Mouse (Mus musculus) heart, embryonic 16.5 days (tissue): ENCODE data around the gene G430095P16Rik. TPM values are rescaled to one million over a fixed set of nuclear protein-coding genes. Genes with fewer than 3 reads are reported as not detected.

Experiments used
- ATAC-seq: fragments of 200-750 bp; cut with Nextera tagmentation; replicated peaks from 2 replicates; pipeline ENCODE4 v1.8.0; 2017; ENCODE audit warnings: moderate number of reproducible peaks; ENCODE audit not compliant: insufficient read depth, low FRiP score; ENCODE audit errors: extremely low read depth
- H3K27ac ChIP-seq: fragments of 300-500 bp; sonication (generic); 2 replicates; pipeline ENCODE4 v1.5.1; 2014; ENCODE audit warnings: mild to moderate bottlenecking, low read length, control low read depth, moderate library complexity
- H3K27me3 ChIP-seq: fragments of 300-500 bp; sonication (generic); 2 replicates; pipeline ENCODE4 v1.6.1; 2014; ENCODE audit warnings: low read length, mixed read lengths; ENCODE audit not compliant: control insufficient read depth, insufficient read depth
- H3K36me3 ChIP-seq: fragments of 300-500 bp; sonication (generic); 2 replicates; pipeline ENCODE4 v1.6.1; 2014; ENCODE audit not compliant: control insufficient read depth, insufficient read depth
- H3K4me1 ChIP-seq: fragments of 300-500 bp; sonication (generic); 2 replicates; pipeline ENCODE4 v1.6.1; 2014; ENCODE audit warnings: low read length, mixed read lengths; ENCODE audit not compliant: control insufficient read depth, insufficient read depth
- H3K4me2 ChIP-seq: fragments of 300-500 bp; sonication (generic); 2 replicates; pipeline ENCODE4 v1.6.1; 2014; ENCODE audit warnings: low read depth, mild to moderate bottlenecking, control low read depth, low read length
- H3K4me3 ChIP-seq: fragments of 300-500 bp; sonication (generic); 2 replicates; pipeline ENCODE4 v1.5.1; 2014; ENCODE audit warnings: mild to moderate bottlenecking, control low read depth, low read length
- H3K9ac ChIP-seq: fragments of 300-500 bp; sonication (generic); 2 replicates; pipeline ENCODE4 v1.6.1; 2014; ENCODE audit warnings: low read length, control low read depth
- H3K9me3 ChIP-seq: fragments of 300-500 bp; sonication (generic); replicated peaks from 2 replicates; pipeline ENCODE4 v1.6.1; 2016; ENCODE audit warnings: low read length; ENCODE audit not compliant: control insufficient read depth
- WGBS: fragments of 180-500 bp; shearing (Covaris S2); extraction: QIAGEN DNeasy Blood & Tissue Kit; methylation state at CpG from one replicate; pipeline ENCODE4 v1.1.7; 2014; 5-methylcytosine and 5-hydroxymethylcytosine counted together
- polyA plus RNA-seq: library from polyadenylated mRNA; unstranded; fragments of >200 nt; fragmentation: Nextera tagmentation; extraction: Ambion mirVana; gene quantifications from 2 replicates; pipeline ENCODE4 v1.2.1, GENCODE M21; 2015

G430095P16Rik gene
- polyA plus RNA-seq, 1 experiment from 2014 or later, result 3.1 TPM

GRCm38 (mm10) chr8:84758308-84758707, 35.5 kb downstream of the G430095P16Rik start:
- no peak overlapping the region for H3K4me2 ChIP-seq
- no peaks in the 10 kb centered on the region for H3K4me1 ChIP-seq
- no peak overlapping the region for H3K27ac ChIP-seq
- no peak overlapping the region for H3K9ac ChIP-seq
- no peaks in the 10 kb centered on the region; the same call in 1 of the 2 replicates for H3K27me3 ChIP-seq
- H3K4me3 ChIP-seq, result no peak overlapping the region
- no peaks in the 10 kb centered on the region for H3K9me3 ChIP-seq
- WGBS, result 92% methylated on average over 3 of the region's 3 CpGs
- ATAC-seq, result no peak
- H3K36me3 ChIP-seq, result 0 out of 2 replicates have a peak, but pooled peaks cover 2% of the 10 kb centered on the region

- Histone ChIP-seq H3K27ac (no peak overlapping the region), H3K4me1 (no peaks in the 10 kb centered on the region), H3K9ac (no peak overlapping the region), H3K9me3 (no peaks in the 10 kb centered on the region), H3K4me3 (no peak overlapping the region), H3K36me3 (0 out of 2 replicates have a peak, but pooled peaks cover 2% of the 10 kb centered on the region), H3K27me3 (no peaks in the 10 kb centered on the region), H3K4me2 (no peak overlapping the region)
- 67% methylated on average over 7 of the region's 7 CpGs for WGBS
- ATAC-seq, result no peak
Observed at GRCm38 (mm10) chr8:84759126-84759525, 36.3 kb downstream of the G430095P16Rik start.

GRCm38 (mm10) chr8:84759718-84760117, 36.9 kb downstream of the G430095P16Rik start:
- Histone ChIP-seq H3K4me2 (no peak overlapping the region), H3K27ac (no peak overlapping the region), H3K36me3 (0 out of 2 replicates have a peak, but pooled peaks cover 2% of the 10 kb centered on the region), H3K4me1 (no peaks in the 10 kb centered on the region), H3K27me3 (no peaks in the 10 kb centered on the region), H3K9ac (no peak overlapping the region), H3K4me3 (no peak overlapping the region), H3K9me3 (no peaks in the 10 kb centered on the region)
- no peak for ATAC-seq
- WGBS, result 87% methylated on average over 10 of the region's 10 CpGs

- 65% methylated on average over 7 of the region's 7 CpGs for WGBS
- no peak for ATAC-seq
- Histone ChIP-seq H3K4me3 (no peak overlapping the region), H3K27me3 (no peaks in the 10 kb centered on the region), H3K9me3 (no peaks in the 10 kb centered on the region), H3K27ac (no peak overlapping the region), H3K4me1 (no peaks in the 10 kb centered on the region), H3K36me3 (0 out of 2 replicates have a peak, but pooled peaks cover under 1% of the 10 kb centered on the region), H3K9ac (no peak overlapping the region), H3K4me2 (no peak overlapping the region)
Observed at GRCm38 (mm10) chr8:84760405-84760805, 37.6 kb downstream of the G430095P16Rik start.

- no peak overlapping the region for H3K27ac ChIP-seq
- H3K36me3 ChIP-seq, result no peaks in the 10 kb centered on the region
- no peak for ATAC-seq
- no peak overlapping the region for H3K4me3 ChIP-seq
- no peaks in the 10 kb centered on the region for H3K4me1 ChIP-seq
- no peaks in the 10 kb centered on the region for H3K27me3 ChIP-seq
- no peak overlapping the region for H3K9ac ChIP-seq
- 50% methylated on average over 2 of the region's 2 CpGs for WGBS
- no peaks in the 10 kb centered on the region for H3K9me3 ChIP-seq
- H3K4me2 ChIP-seq, result no peak overlapping the region
Observed at GRCm38 (mm10) chr8:84760901-84761300, 38.1 kb downstream of the G430095P16Rik start.

GRCm38 (mm10) chr8:84764100-84764499, 41.3 kb downstream of the G430095P16Rik start:
- WGBS, result 67% methylated on average over 4 of the region's 4 CpGs
- Histone ChIP-seq H3K9ac (no peak overlapping the region), H3K27ac (no peak overlapping the region), H3K27me3 (no peaks in the 10 kb centered on the region), H3K4me1 (no peaks in the 10 kb centered on the region), H3K4me2 (no peak overlapping the region), H3K4me3 (no peak overlapping the region), H3K36me3 (peaks cover 3% of the 10 kb centered on the region), H3K9me3 (no peaks in the 10 kb centered on the region)
- ATAC-seq, result no peak

- Histone ChIP-seq H3K27ac (no peak overlapping the region), H3K36me3 (peaks cover 3% of the 10 kb centered on the region), H3K9ac (no peak overlapping the region), H3K4me1 (no peaks in the 10 kb centered on the region), H3K4me2 (no peak overlapping the region), H3K4me3 (no peak overlapping the region), H3K9me3 (no peaks in the 10 kb centered on the region), H3K27me3 (no peaks in the 10 kb centered on the region)
- no peak for ATAC-seq
- WGBS, result 76% methylated on average over 17 of the region's 17 CpGs
Observed at GRCm38 (mm10) chr8:84764870-84765495, 42.2 kb downstream of the G430095P16Rik start.

GRCm38 (mm10) chr8:84765629-84766028, 42.8 kb downstream of the G430095P16Rik start:
- WGBS, result 40% methylated on average over 10 of the region's 10 CpGs
- no peaks in the 10 kb centered on the region for H3K9me3 ChIP-seq
- H3K27ac ChIP-seq, result no peak overlapping the region
- no peak overlapping the region for H3K9ac ChIP-seq
- H3K4me1 ChIP-seq, result 0 out of 2 replicates have a peak, but pooled peaks cover 3% of the 10 kb centered on the region
- no peaks in the 10 kb centered on the region for H3K27me3 ChIP-seq
- H3K4me3 ChIP-seq, result no peak overlapping the region
- peaks cover 3% of the 10 kb centered on the region for H3K36me3 ChIP-seq
- no peak overlapping the region for H3K4me2 ChIP-seq
- ATAC-seq, result no peak

GRCm38 (mm10) chr8:84766422-84766821, 43.6 kb downstream of the G430095P16Rik start:
- Histone ChIP-seq H3K4me2 (no peak overlapping the region), H3K9me3 (no peaks in the 10 kb centered on the region), H3K27me3 (peaks cover 4% of the 10 kb centered on the region; the same call in 1 of the 2 replicates), H3K9ac (no peak overlapping the region), H3K36me3 (peaks cover 3% of the 10 kb centered on the region), H3K4me3 (no peak overlapping the region), H3K27ac (no peak overlapping the region), H3K4me1 (0 out of 2 replicates have a peak, but pooled peaks cover 3% of the 10 kb centered on the region)
- WGBS, result 64% methylated on average over 9 of the region's 9 CpGs
- no peak for ATAC-seq
